Mouse (Mus musculus) limb, embryonic 11.5 days (tissue): ENCODE data around the gene Zfp39. TPM values are rescaled to one million over a fixed set of nuclear protein-coding genes. Genes with fewer than 3 reads are reported as not detected.

Experiments
- ATAC-seq: fragments of 200-750 bp; cut with Nextera tagmentation; 2 replicates; pipeline ENCODE4 v1.8.0; 2017; ENCODE audit warnings: low read depth; ENCODE audit not compliant: insufficient number of reproducible peaks, low FRiP score, low TSS enrichment
- DNase-seq: peaks from one replicate; pipeline ENCODE4 v3.0.0-alpha.2; 2015; ENCODE audit warnings: low spot score
- H3K27ac ChIP-seq: fragments of 300-500 bp; sonication (generic); replicated peaks from 2 replicates; pipeline ENCODE4 v1.5.1; 2014; ENCODE audit warnings: low read depth, mild to moderate bottlenecking, low read length
- H3K27me3 ChIP-seq: fragments of 300-500 bp; sonication (generic); 2 replicates; pipeline ENCODE4 v1.6.1; 2014; ENCODE audit warnings: mild to moderate bottlenecking, low read length, mixed read lengths; ENCODE audit not compliant: control insufficient read depth, insufficient read depth
- H3K36me3 ChIP-seq: fragments of 300-500 bp; sonication (generic); 2 replicates; pipeline ENCODE4 v1.6.1; 2014; ENCODE audit warnings: mild to moderate bottlenecking, low read length, moderate library complexity, mixed read lengths; ENCODE audit not compliant: control insufficient read depth, insufficient read depth
- H3K4me1 ChIP-seq: fragments of 300-500 bp; sonication (generic); 2 replicates; pipeline ENCODE4 v1.6.1; 2014; ENCODE audit warnings: low read length, mixed read lengths; ENCODE audit not compliant: control insufficient read depth, insufficient read depth
- H3K4me2 ChIP-seq: fragments of 300-500 bp; sonication (generic); 2 replicates; pipeline ENCODE4 v1.6.1; 2014; ENCODE audit warnings: low read depth, mild to moderate bottlenecking, moderate library complexity; ENCODE audit not compliant: severe bottlenecking
- H3K4me3 ChIP-seq: fragments of 300-500 bp; sonication (generic); 2 replicates; pipeline ENCODE4 v1.5.1; 2014; ENCODE audit warnings: low read depth, low read length
- H3K9ac ChIP-seq: fragments of 300-500 bp; sonication (generic); 2 replicates; pipeline ENCODE4 v1.6.1; 2014; ENCODE audit warnings: mild to moderate bottlenecking, low read length
- H3K9me3 ChIP-seq: fragments of 300-500 bp; sonication (generic); 2 replicates; pipeline ENCODE4 v1.6.1; 2016; ENCODE audit warnings: low read length; ENCODE audit not compliant: control insufficient read depth
- WGBS: fragments of 180-500 bp; shearing (Covaris S2); extraction: QIAGEN DNeasy Blood & Tissue Kit; methylation state at CpG from one replicate; pipeline ENCODE4 v1.1.7; 2014; 5-methylcytosine and 5-hydroxymethylcytosine counted together
- polyA plus RNA-seq: library from polyadenylated mRNA; unstranded; fragments of >200 nt; fragmentation: Nextera tagmentation; extraction: Ambion mirVana; gene quantifications from 2 replicates; pipeline ENCODE4 v1.2.1, GENCODE M21; 2014

The Zfp39 gene
- polyA plus RNA-seq = 8.7 and 11.1 TPM in 2 replicates

GRCm38 (mm10) chr11:58903511-58904409, at the start of gene Zfp39:
TSS of gene Zfp39 (minus strand) at chr11:58904225.
- Histone ChIP-seq H3K27ac (peak within 1 kb of the TSS; percentile 62), H3K9me3 (no peaks in the 10 kb centered on the region), H3K36me3 (peaks cover 4% of the 10 kb centered on the region; the same call in 1 of the 2 replicates), H3K27me3 (no peaks in the 10 kb centered on the region), H3K9ac (peak within 1 kb of the TSS; percentile 91), H3K4me3 (peak within 1 kb of the TSS; percentile 85), H3K4me2 (peak within 1 kb of the TSS; percentile 88), H3K4me1 (no peaks in the 10 kb centered on the region)
- DNase-seq = peak; percentile 97
- under 1% methylated on average over 40 of the region's 40 CpGs for WGBS
- ATAC-seq = peak; percentile 97

- Histone ChIP-seq H3K9me3 (no peaks in the 10 kb centered on the region), H3K4me3 (peak overlapping the region; percentile 82), H3K9ac (peak overlapping the region; percentile 59), H3K27ac (peak overlapping the region; percentile 55; the same call in 1 of the 2 replicates), H3K27me3 (peaks cover 18% of the 10 kb centered on the region), H3K4me2 (peak overlapping the region; percentile 89), H3K36me3 (no peaks in the 10 kb centered on the region; the same call in 1 of the 2 replicates), H3K4me1 (peaks cover 18% of the 10 kb centered on the region; the same call in 1 of the 2 replicates)
- WGBS = 2% methylated on average over 33 of the region's 33 CpGs
- no peak for ATAC-seq
- DNase-seq = peak; percentile 57
Measured at GRCm38 (mm10) chr11:58953351-58954169, 49.5 kb upstream of the Zfp39 start.

GRCm38 (mm10) chr11:58951210-58951609, 47.2 kb upstream of the Zfp39 start:
- WGBS = 70% methylated on average over 5 of the region's 5 CpGs
- Histone ChIP-seq H3K4me2 (no peak overlapping the region), H3K9ac (no peak overlapping the region), H3K27me3 (peaks cover 25% of the 10 kb centered on the region), H3K4me1 (peaks cover 10% of the 10 kb centered on the region; the same call in 1 of the 2 replicates), H3K9me3 (no peaks in the 10 kb centered on the region), H3K4me3 (no peak overlapping the region), H3K36me3 (no peaks in the 10 kb centered on the region), H3K27ac (no peak overlapping the region)
- DNase-seq (no peak), ATAC-seq (no peak)

- H3K4me1 ChIP-seq = peaks cover 6% of the 10 kb centered on the region; the same call in 1 of the 2 replicates
- ATAC-seq (no peak), DNase-seq (no peak)
- H3K27me3 ChIP-seq = peaks cover 25% of the 10 kb centered on the region
- WGBS = 10% methylated on average over 20 of the region's 20 CpGs
- no peaks in the 10 kb centered on the region for H3K36me3 ChIP-seq
- H3K4me3 ChIP-seq = peak overlapping the region; percentile 27
- no peaks in the 10 kb centered on the region for H3K9me3 ChIP-seq
- peak overlapping the region; percentile 1; the same call in 1 of the 2 replicates for H3K9ac ChIP-seq
- no peak overlapping the region; the same call in 1 of the 2 replicates for H3K27ac ChIP-seq
- H3K4me2 ChIP-seq = peak overlapping the region; percentile 39
Measured at GRCm38 (mm10) chr11:58949480-58950431, 45.7 kb upstream of the Zfp39 start.

GRCm38 (mm10) chr11:58948542-58949479, 44.8 kb upstream of the Zfp39 start, which contains the start of gene Hist3h2ba:
TSS of gene Hist3h2ba (plus strand) at chr11:58948920.
- Histone ChIP-seq H3K4me1 (peaks cover 6% of the 10 kb centered on the region; the same call in 1 of the 2 replicates), H3K36me3 (no peaks in the 10 kb centered on the region), H3K4me2 (peak within 1 kb of the TSS; percentile 39), H3K4me3 (peak within 1 kb of the TSS; percentile 27), H3K9me3 (no peaks in the 10 kb centered on the region), H3K9ac (peak within 1 kb of the TSS; percentile 53; the same call in 1 of the 2 replicates), H3K27me3 (peaks cover 25% of the 10 kb centered on the region), H3K27ac (peak within 1 kb of the TSS; percentile 36; the same call in 1 of the 2 replicates)
- DNase-seq (peak; percentile 68), ATAC-seq (peak; percentile 81)
- WGBS = 1% methylated on average over 48 of the region's 48 CpGs

GRCm38 (mm10) chr11:58947798-58948528, 43.9 kb upstream of the Zfp39 start:
- no peak for ATAC-seq
- no peaks in the 10 kb centered on the region for H3K36me3 ChIP-seq

More at GRCm38 (mm10) chr11:58947798-58948528, 43.9 kb upstream of the Zfp39 start:
- peaks cover 25% of the 10 kb centered on the region for H3K27me3 ChIP-seq
- peak overlapping the region; percentile 22; the same call in 1 of the 2 replicates for H3K9ac ChIP-seq
- no peak for DNase-seq
- no peak overlapping the region; the same call in 1 of the 2 replicates for H3K27ac ChIP-seq
- 21% methylated on average over 23 of the region's 23 CpGs for WGBS
- H3K4me1 ChIP-seq = no peaks in the 10 kb centered on the region
- peak overlapping the region; percentile 27 for H3K4me3 ChIP-seq
- no peaks in the 10 kb centered on the region for H3K9me3 ChIP-seq
- H3K4me2 ChIP-seq = peak overlapping the region; percentile 39
